Mouse (Mus musculus) brain, embryonic 18.5 days (tissue): Measurements from ENCODE around the gene Ank2.

Source experiments
- DNase-seq: peaks from one replicate; pipeline ENCODE4 v3.0.0-alpha.2; 2012; ENCODE audit warnings: low read depth, low spot score

Ank2 gene

DNA sequence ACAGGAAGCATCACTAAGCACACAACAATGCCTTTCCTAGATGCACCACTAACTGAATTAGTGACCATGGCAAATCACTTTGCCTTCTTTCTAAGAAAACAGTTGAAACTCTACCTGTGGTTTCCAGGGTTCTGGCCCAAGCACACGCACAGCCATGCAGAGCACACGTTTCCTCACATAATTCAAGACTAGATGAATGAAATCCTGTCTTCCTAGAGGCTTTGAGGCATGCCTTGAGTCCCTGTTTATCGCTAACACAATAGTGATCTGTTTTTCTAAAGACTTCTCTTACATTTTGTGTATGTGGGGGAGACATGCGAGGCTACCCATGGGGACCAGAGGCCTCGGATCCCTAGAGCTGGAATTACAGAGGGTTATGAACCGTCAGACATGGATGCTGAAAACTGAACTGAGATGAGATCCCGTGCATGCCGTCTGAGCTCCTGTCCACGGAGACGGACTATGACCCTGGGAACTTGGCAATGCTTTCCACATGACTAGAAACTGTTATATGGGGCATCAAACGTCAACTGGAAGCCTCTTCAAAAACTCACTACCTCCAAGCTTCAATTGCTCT is 256.8 kb downstream of the Ank2 start:
- no peak for DNase-seq

GRCm38 (mm10) chr3:127235271-127235670 is 263.9 kb downstream of the Ank2 start:
- DNase-seq: no peak

DNA sequence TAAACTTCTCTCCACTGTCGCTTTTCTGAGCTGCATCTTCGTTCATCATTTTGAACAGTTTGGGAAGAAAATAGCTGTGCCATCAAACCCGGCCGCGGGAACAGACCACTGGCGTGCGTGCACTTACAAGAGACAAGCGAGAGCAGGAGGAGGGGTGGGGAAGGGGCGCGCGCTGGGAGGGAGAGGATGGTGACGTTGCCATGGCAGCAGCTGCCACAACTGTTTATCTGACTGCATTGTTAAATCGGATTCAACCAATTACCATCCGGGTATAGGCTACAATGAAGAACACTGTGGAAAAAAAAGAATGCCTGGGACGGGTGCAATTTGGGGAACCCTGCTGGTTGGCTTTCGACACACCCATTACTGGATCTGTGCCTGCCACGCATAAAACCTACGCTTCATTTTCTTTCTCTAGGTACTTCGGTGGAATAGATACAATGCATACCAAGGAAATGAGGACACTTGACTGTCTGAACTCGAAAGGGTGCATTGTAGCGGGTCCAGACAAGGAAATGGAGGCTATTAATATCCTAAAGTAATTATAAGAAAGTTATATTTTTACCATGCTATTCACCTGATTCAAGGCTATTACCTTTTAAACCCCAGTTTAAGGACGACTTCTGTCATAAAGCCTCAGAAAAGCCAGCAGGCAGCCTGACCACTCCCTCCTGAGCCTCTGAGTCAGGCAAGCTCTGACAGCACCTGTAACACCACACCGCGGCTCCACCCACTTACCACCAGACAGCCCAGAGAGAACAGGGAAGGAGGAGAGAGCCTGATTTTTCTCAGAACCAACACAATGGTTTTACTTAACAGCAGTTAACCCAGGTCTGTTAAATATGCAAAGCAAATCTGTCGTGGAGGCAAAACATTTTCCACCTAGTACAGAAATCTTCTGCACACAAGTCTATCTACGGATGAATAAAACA is 273.1 kb downstream of the Ank2 start:
- DNase-seq: peak; percentile 71

DNA sequence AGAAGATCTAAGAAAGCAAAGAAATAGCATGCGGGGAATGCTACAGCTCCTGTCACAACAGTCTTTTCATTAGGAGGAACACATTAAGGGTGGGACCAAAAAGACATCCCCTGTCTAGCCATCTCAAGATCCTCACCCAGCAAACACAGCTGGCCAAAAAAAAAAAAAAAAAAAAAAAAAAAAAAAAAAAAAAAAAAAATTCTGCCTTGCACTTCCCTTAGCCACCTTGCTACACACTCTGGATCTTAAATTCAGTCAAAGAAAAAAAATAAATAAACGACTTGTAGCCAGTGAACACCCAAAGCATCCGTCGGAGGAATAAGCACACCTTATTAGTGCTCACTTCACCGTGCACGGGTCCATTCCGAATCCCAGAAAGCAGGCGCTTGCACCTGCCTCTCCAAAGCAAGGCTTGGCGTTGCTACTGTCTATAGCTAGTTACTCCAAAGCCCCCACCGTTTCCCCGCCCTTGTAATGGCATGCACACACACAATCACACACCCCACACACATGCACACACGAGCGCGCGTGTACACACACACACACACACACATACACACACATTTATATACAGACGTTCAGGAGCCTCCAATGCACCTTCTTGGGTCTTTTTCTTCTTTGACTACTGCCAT is 273.9 kb downstream of the Ank2 start:
- DNase-seq: no peak

GRCm38 (mm10) chr3:127224315-127225166 is 274.6 kb downstream of the Ank2 start:
- no peak for DNase-seq

DNA sequence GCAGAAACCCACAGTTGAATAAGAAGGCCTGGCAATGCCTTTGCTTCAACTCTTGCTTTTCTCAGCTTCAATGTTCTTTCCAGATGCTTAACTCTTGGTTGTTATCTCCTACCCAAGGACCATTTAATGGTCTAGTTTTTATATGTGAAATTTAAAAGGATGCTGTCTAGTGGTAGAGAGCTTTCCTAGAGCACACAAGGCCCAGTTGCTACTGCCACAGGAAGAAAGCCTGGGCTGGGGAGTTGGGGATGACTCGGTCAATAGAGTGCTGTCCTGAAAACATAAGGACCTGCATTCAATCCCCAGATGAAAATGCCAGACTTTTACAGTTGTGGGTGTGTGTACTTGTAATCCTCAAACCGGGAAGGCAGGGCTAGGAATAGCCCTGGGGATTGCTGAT is 277.1 kb downstream of the Ank2 start:
- DNase-seq: no peak

GRCm38 (mm10) chr3:127220859-127221258 is 278.3 kb downstream of the Ank2 start:
- no peak for DNase-seq

DNA sequence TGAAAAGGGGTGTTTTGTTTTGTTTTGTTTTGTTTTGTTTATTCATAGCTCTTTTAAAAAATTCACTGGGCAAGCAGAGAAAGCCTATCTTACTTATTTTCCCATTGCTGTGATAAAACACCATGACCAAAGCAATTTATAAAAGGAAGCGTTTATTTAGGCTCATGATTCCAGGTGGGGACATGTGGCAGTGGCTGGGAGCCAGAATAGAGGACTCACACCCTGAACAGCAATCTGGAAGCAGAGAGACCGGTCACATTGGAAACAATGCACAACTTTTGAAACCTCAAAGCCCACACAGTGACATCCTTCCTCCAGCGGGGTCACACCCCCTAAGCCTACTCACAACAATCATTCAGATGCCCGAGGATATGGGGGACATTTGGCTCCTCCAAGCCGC is 285.6 kb downstream of the Ank2 start:
- no peak for DNase-seq

DNA sequence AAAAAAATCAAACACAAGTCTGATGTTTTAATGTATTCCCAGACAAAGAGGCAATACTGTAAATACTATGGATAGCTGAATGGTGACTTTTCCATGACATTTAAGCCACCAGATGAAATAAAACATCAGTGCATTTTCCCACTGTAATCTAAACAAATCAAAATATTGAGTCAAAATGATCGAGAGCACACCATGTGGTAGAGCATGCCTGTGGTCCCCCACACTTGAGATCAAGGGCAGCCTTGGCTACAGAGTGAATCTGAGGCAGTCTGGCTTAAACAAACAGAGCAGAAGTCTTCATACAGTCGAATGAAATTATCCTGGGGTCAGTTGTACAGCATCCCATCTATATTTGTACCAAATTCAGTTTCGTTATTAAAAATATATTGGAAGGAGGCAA is 288.0 kb downstream of the Ank2 start:
- no peak for DNase-seq

DNA sequence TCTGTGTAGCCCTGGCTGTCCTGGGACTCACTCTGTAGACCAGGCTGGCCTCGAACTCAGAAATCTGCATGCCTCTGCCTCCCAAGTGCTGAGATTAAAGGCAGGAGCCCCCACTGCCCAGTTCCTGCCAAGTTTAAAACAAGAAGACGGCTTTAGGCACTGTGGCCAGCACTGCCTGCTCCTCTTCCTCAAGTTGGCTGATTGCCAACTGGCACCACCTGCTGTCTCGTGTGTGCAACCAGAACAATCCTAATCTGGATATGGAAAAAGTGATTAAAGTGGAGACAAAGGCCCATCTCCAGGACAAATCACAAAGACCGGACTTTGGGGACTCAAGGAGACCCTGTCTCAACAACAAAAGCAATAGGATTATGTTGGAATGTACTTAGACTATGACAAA is 288.6 kb downstream of the Ank2 start:
- no peak for DNase-seq

- no peak for DNase-seq
Measured at GRCm38 (mm10) chr3:127208871-127209270, 290.3 kb downstream of the Ank2 start.

GRCm38 (mm10) chr3:127205883-127206434 is 293.2 kb downstream of the Ank2 start:
- DNase-seq: no peak

GRCm38 (mm10) chr3:127202484-127203115 is 296.6 kb downstream of the Ank2 start:
- no peak for DNase-seq

DNA sequence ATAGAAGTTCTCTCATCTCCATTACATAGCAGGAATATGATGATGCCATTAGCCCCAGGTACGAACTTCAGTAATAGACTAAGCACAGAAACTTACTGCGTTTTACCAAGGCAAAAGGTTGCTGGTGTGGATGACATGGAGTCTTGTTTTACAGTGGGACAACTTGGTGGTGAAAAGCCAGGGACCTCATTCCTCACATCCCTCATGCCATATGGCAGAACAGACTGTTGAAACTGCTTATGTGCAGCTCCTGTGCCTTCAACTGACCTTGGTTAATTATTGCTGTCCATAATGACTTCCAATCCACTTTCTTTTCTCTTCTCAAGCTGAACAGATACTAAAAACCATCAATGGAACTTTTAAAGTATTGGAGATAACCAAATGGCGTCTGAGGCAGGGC is 298.4 kb downstream of the Ank2 start:
- DNase-seq: no peak

DNA sequence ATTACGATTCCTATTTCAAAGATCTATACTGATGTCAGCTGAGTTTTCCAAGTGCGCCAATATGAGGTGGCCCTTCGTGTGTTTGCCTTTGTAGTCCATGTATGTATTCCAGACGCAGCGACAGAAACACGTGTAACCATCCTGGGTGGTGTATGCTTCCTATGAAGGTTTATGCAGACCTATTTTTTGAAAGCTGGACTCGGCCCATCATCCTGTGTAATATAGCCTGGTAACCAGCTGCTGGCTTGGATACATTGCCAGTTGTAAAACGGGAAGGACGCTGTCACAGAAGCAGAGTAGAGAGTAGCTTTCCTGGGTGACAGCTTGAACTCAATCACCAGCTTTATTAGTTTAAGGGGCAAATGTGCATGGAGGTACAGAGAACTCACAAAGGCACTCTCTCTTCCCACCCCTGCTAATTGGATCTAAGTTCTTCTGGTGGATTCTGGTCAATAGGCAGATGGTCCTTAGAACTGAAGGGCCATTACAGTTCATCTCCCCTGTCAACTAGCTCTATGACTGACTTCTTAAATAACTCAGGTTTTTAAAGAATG is 300.0 kb downstream of the Ank2 start:
- DNase-seq: no peak

GRCm38 (mm10) chr3:127198656-127199055 is 300.5 kb downstream of the Ank2 start:
- no peak for DNase-seq

GRCm38 (mm10) chr3:127188789-127189128 is 310.4 kb downstream of the Ank2 start:
- DNase-seq: no peak

GRCm38 (mm10) chr3:127188086-127188788 is 310.9 kb downstream of the Ank2 start:
- peak; percentile 22 for DNase-seq

GRCm38 (mm10) chr3:127187081-127187480 is 312.1 kb downstream of the Ank2 start:
- no peak for DNase-seq

- no peak for DNase-seq
Measured at GRCm38 (mm10) chr3:127186239-127186638, 312.9 kb downstream of the Ank2 start.
